Mouse (Mus musculus) skeletal muscle tissue, adult 2 months (tissue): ENCODE data around the gene Lcn3.
"Not testable (repeated sequence)": the region's sequence is repeated elsewhere in the genome, so short reads cannot be mapped to it uniquely, and the experiment has no call there.

Experiments used
- DNase-seq: peaks from one replicate; pipeline ENCODE4 v3.0.0-alpha.2; 2012; ENCODE audit warnings: low read depth, low spot score

Gene Lcn3

GRCm38 (mm10) chr2:25765269-25765668, at the start of gene Lcn3:
TSS of gene Lcn3 (plus strand) at chr2:25765569.
- no peak for DNase-seq

- no peak for DNase-seq
Measured at GRCm38 (mm10) chr2:25717222-25717621, 48.1 kb upstream of the Lcn3 start.

DNA sequence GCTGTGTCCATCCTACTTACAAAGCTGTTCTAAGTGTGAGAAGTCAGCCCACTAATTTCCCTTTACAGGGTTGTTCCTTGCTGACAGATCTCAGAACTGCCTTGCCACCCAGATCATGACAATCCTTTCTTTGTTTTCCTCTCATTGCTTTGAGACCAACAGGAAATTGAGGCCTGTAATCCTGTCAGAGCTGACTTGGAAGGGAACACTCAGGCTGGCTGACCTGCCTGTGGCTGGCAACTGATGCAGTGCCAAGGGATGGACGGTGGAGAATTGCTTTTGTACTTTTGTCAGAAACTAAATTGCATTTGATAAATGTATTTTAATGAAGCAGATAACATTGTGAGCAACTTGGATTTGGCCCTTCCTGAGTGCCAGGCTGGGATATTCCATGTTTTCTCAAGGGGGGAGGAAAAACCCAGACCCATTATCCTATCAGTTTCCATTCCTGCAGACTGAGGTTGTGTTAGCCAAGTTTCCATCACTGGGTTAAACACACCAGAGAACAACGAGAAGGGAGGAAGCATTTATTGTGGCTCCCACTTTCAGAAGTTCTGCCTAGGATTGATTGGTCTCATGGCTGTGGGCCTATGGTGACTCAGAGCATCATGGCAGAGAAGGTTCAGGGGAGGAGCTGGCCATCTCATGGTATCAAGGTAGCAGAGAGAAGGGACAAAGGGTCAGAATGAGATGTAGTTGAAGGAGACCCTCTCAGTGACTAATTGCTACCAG, 32.0 kb upstream of the Lcn3 start:
- DNase-seq: no peak

- not testable (repeated sequence) for DNase-seq
Measured at GRCm38 (mm10) chr2:25736709-25737108, 28.7 kb upstream of the Lcn3 start, which contains the start of gene Obp2b. TSS of gene Obp2b (plus strand) at chr2:25737009.

DNA sequence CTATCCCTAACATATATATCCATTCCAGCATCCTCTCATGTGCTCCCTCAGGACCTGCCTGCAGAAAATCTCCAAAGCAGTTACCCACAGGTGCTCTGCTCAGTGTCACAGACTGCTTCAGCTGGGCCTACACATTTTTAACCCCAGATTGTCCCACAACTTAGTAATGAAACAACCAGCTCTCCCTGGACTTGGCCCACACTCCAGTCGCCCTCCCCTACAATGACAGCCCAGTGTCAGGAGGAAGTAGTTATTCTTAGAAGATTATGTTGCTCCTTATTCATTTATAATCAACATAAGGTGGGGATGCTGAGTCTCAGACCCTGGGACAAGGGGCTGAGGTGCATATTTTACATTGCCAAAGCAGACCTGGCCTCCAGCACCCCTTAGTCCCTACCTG, 23.7 kb upstream of the Lcn3 start:
- no peak for DNase-seq

DNA sequence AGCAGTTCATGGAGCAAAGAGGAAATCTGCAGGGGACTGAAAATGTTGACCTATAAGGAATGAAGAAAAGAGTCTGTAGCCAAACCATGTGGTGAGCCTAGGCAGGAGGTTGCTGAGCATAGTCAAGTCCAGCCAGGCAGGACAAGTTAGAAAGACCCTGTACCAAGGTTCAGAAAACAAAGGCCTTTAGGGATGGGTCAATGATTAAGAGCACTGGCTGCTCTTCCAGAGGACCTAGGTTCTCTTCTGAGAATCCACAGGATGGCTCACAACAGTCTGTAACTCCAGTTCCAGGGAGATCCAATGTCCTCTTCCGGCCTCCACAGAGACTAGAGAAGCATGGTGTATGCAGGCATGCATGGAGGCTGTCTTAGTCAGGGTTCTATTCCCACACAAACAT, 11.2 kb upstream of the Lcn3 start:
- no peak for DNase-seq

DNA sequence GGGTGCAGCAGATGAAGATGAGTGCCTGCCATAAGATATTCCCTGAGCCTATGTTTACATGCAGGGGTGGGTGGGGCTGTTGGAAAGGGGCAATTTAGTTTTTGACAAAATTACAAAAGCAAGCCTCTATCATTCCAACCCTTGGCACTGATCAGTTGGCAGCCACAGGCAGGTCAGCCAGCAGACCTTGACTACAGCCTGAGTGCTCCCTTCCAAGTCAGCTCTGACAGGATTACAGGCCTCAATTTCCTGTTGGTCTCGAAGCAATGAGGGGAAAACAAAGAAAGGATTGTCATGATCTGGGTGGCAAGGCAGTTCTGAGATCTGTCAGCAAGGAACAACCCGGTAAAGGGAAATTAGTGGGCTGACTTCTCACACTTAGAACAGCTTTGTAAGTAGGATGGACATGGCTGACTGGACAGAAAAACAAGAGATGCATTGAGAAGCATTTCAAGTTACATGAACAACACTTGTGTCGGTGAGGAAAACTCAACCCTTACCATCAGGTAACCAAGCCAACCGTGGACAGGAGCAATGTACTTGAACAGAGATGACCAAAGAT, 7.2 kb upstream of the Lcn3 start:
- no peak for DNase-seq

- no peak for DNase-seq
Measured at GRCm38 (mm10) chr2:25767764-25768163, 2.4 kb downstream of the Lcn3 start.

DNA sequence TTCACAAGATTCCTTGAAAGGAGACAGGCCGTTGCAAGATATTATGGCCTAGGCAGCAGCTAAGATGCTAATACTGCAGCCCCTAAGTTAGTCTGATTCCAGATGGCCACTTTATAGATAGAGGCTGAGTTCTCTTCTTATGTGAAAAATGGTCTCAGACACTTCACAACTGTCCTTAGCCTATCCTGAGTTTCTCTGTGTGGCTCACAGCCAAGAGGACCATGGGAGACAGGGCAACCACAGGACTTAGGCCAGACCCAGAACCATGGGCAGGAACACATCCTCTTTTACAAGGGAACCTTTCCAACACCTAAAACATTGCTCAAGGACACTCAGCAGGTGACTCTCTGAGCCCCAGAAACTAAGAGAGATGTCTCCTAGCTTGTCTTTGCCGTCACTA, 8.1 kb downstream of the Lcn3 start:
- DNase-seq: no peak

DNA sequence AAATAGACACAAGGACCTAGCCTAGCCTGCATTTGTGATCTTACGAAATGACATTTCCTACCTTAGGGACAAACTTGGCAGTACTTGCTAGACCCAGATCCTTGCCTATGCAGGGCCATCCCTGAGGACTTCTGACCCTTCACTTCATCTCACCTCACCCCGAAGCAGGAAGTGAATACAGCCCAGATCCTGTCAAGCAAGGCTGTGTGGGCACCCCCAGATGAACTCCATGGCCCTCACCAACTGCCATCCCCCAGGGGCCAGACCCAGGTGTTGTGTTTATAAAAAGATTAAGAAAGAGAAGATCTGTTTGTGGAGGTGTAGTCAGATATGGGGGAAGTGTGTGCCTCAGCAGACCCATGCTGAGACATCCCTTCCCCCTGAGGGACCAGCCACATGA, 9.3 kb downstream of the Lcn3 start:
- no peak for DNase-seq

DNA sequence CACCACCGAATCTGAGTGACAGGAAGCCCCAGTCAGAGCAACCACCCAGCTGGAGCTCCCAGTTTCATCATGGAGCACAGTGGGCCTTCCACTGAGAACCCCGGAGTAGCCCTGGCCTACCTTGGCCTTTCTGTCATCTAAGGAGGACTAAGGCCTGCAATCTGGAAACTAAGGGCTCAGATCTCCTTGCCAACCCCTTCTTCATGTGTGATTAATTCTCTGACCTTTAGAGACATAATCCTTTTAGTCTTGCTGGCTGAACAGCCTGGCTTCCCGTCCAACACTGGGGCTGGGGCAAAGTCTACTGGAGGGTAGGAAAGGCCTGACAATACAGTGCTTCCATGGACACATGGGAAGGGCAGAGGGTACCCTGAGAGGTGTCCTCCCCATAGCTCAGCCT, 10.6 kb downstream of the Lcn3 start:
- no peak for DNase-seq

DNA sequence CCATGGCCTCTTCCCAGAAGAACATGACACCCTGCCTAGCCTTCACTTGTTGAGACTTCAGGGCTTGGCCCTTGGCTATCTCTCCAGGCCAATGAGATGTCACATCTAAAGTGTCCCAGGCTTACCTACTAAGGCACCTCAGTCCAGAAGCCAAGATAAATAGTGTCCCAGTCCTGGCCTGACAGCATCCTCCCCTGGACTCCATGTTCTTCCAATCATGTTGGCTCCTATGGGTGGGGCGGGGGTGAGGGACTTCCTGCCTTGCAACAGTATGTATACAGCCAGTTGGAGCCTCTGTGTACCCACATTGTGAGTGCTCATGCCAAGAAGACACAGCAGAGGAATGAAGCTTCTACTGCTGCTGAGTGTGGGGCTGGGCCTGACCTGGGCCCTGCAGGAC, 11.3 kb downstream of the Lcn3 start, which contains the start of gene Lcn11:
TSS of gene Lcn11 (plus strand) at position 301 of the 400 bp plus-strand sequence.
- no peak for DNase-seq

DNA sequence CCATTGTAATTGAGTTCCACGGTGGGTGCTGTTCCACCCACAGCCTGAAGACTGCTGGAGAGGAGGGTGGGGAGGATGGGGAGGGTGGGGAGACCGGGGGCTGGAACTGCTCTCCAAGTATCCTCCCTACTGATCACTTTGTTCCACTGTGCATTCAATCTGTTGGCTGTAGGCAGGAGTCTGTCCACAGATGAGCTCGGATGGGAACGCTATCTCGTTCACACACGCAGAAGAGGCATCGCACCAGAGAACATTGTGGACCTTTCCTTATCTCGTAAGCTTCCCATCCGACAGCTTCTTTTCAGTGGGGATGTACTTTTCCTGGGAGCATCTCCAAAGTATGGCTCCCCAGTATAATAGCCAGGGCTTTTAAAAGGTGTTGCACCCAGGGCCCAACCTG, 13.7 kb downstream of the Lcn3 start:
- no peak for DNase-seq

- DNase-seq: no peak
Measured at GRCm38 (mm10) chr2:25780921-25781320, 15.6 kb downstream of the Lcn3 start.

DNA sequence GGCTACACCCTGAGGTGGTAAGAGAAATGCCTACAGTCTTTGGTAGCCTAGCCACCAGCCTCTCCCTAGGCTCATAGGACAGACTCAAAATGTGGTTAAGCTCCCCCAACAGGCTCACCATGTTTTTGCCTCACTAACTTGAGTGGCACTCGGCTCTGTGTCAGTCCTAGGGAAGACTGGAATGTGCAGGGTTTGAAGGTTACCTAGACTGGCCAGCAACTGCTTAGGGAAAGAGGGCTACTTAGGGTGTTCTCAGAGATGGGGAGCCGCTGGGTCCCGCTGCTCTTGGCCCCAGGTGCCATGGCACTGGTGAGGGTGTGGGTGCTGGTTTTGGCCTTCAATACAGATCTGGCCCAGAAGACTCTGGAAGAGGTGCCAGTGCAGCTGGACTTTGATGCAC, 16.6 kb downstream of the Lcn3 start, which contains the start of gene Gm13539:
TSS of gene Gm13539 (plus strand) at position 301 of the 400 bp plus-strand sequence.
- no peak for DNase-seq

DNA sequence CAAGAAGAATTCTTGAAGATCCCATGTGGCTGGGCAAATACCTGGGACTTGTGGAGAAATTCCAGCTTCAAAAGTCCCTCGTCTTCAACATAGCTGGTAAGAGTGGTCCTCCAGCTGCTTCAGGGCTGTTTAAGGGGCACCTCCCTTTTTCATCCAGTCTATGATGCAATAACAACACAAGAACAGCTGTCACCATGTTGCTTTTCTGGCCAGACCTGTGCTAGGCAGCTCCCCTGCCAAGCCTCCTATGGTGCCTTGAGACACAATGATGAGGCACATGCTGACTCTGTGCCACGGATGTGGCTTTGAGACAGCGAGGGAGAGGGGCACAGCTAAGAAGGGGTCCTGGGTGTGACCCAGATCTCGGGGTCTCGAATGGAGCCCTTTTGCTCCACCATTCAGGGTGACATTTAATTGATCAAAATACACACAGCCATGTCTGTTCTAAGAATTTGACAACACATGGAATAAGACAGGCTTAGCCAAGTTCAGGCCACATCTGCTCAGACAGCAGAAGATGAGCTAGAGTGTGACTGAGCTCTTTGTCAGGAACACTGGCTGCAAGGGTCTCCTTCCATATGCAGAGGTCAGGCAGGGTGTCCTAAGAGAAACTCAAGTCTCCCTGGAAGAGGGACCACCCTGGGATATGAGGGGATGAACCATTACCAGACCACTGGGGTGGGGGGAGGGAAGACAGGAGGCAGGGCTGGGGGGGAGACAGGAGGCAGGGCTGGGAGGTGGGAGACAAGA, 20.4 kb downstream of the Lcn3 start:
- no peak for DNase-seq

DNA sequence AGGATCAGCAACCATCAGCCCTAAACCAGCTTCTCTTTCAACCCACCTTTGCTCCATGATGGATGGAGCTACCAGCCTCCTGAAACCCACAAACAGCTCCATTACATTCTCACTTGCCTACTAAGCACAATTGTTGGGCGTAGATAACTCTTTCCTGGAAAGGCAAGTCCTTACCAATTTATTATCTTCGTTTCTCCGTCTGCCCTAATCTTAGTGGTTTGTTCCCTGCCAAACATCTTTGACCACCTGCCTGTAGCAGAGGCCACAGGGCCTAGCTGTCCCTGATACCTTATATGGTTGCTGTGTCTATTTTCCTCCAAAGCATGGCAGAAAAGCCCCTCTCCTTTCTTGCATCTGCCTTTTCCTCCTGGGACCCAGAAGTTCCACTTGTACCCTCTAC, 23.7 kb downstream of the Lcn3 start:
- DNase-seq: no peak

GRCm38 (mm10) chr2:25797635-25798034, 32.3 kb downstream of the Lcn3 start:
- DNase-seq: no peak

DNA sequence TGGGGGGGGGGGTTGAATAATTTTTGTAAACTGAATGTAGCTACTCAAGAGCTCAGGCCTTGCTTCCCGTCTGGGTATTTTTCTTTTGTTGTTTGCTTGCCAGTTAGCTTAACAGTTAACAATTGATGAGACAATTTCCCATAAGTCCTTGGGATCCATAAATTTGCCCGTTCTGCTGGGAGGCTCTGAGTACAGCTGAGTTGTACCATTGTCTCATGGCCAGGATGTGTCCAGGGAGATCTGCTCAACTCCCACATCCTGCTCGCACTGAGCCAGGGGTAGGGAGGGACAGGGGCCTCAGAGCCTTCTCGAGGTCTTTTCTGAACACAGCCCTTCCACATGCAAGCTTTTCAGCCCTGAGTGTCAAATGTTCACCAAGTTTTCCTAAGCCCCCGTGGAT, 32.7 kb downstream of the Lcn3 start:
- no peak for DNase-seq

GRCm38 (mm10) chr2:25811711-25812110, 46.3 kb downstream of the Lcn3 start:
- DNase-seq: no peak

GRCm38 (mm10) chr2:25813364-25813763, 48.0 kb downstream of the Lcn3 start:
- DNase-seq: no peak

DNA sequence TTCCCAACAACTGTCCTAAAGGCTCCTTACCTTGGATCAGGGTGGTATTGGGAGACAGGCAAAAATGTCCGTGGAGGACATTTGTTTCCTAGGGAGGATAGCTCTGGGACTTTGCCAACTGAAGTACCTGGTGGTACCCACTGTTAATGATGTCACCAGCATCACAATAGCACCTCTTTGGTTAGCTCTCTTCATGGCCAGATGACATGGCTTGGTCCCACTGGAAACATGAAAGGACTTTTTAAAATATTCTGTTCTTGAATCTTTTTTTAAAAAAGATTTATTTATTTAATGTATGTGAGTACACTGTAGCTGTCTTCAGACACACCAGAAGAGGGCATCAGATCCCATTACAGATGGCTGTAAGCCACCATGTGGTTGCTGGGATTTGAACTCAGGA, 50.4 kb downstream of the Lcn3 start, which contains the start of gene Glt6d1:
TSS of gene Glt6d1 (minus strand) at position 101 of the 400 bp plus-strand sequence.
- DNase-seq: not testable (repeated sequence)
